In the genomic region with DNA sequence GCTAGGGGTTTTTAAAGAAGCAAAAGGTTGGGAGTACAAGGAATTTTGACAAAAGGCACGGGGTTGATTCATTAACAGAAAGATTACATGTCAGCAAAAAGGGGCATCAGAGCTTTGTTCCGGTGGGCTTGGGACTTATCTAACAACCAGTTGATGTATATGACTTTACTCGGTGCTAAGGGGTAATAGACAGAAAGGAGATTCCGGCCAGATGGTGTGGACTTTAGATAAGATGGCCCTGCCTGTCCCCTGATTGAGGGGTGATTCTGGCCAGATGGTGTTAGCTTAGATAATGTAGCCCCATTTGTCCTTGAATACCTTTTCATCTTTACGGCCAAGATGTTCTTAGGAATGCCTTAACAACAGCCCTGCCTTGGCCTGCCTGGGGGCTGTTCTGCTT, we compare ENCODE assay signal across 28 mouse cellular contexts. TPM values are rescaled to one million over a fixed set of nuclear protein-coding genes. Genes with fewer than 3 reads are reported as not detected.
"Had no signal": no experiment of that assay in that cellular context is flagged by ENCODE, and none has a peak within 500 bp of the region (broad histone marks: within the 10 kb centered on the region; RNA-seq: fewer than 3 reads in every experiment).

No protein-coding gene starts in this region.

RNA-seq across cellular contexts. Expression of gene 4930467E23Rik, which starts 54.5 kb away (rescaled TPM):
- polyA plus RNA-seq: limb, embryonic 10.5 days; limb, embryonic 12.5 days; limb, embryonic 13.5 days; limb, embryonic 14.5 days; limb, embryonic 15.5 days; liver, adult 2 months; liver, embryonic 11.5 days; liver, embryonic 12.5 days; liver, embryonic 13.5 days; liver, embryonic 14.5 days; liver, embryonic 15.5 days; liver, embryonic 16.5 days; liver, postnatal 0 days; lung, adult 2 months; lung, embryonic 14.5 days; lung, embryonic 15.5 days; lung, embryonic 16.5 days; macrophage; midbrain, embryonic 10.5 days; midbrain, embryonic 11.5 days; midbrain, embryonic 12.5 days; midbrain, embryonic 13.5 days; midbrain, embryonic 15.5 days; midbrain, embryonic 16.5 days; midbrain, postnatal 0 days; neural tube, embryonic 11.5 days; neural tube, embryonic 12.5 days; neural tube, embryonic 13.5 days had no signal
